Mouse (Mus musculus) gastrocnemius, postnatal 4 days (tissue): Measurements from ENCODE around the gene AA986860. TPM values are rescaled to one million over a fixed set of nuclear protein-coding genes. Genes with fewer than 3 reads are reported as not detected.
A peak's percentile ranks its signal among the peaks of the same experiment; 100 is the strongest.

Experiments
- DNase-seq, 2 experiments: peaks; one replicate each; pipeline ENCODE4 v3.0.0; 2021 to 2022; ENCODE audit warnings: low spot score in 2 of 2, mixed read lengths in 2 of 2
- long read RNA-seq, 2 experiments: library from polyadenylated mRNA; stranded (forward); transcript quantifications; one replicate each; pipeline ENCODE4 v2.0.0; 2021
- total RNA-seq, 2 experiments: library from RNA; stranded (reverse); gene quantifications; 2 replicates each; pipeline ENCODE4 v1.2.3; 2021

AA986860 gene
- 1 to 10 TPM; 1.0 to 1.2 TPM for total RNA-seq
- long read RNA-seq, experiment 1, partial matches to known transcripts = 0 of 2 reads
- long read RNA-seq, experiment 1, other reads (novel, unspliced or antisense) = 1 of 2 reads
- long read RNA-seq, experiment 2, partial matches to known transcripts = 0 of 1 reads
- long read RNA-seq, experiment 2, other reads (novel, unspliced or antisense) = 1 of 1 reads

GRCm38 (mm10) chr1:130731741-130732337 is at the start of gene AA986860:
Gene AA986860, plus strand, starts transcription at chr1:130731976.
- no peak for DNase-seq

- DNase-seq = no peak
These were observed 47.9 kb upstream of the AA986860 start for GRCm38 (mm10) chr1:130683905-130684304.

GRCm38 (mm10) chr1:130698601-130699000 is 33.2 kb upstream of the AA986860 start:
- no peak for DNase-seq

GRCm38 (mm10) chr1:130699937-130700633 is 31.7 kb upstream of the AA986860 start:
- no peak for DNase-seq

GRCm38 (mm10) chr1:130701976-130702375 is 29.8 kb upstream of the AA986860 start:
- no peak for DNase-seq

GRCm38 (mm10) chr1:130703613-130704012 is 28.2 kb upstream of the AA986860 start:
- no peak for DNase-seq

GRCm38 (mm10) chr1:130710283-130711080 is 21.3 kb upstream of the AA986860 start:
- DNase-seq = no peak

GRCm38 (mm10) chr1:130714046-130714445 is 17.7 kb upstream of the AA986860 start:
- no peak for DNase-seq

- DNase-seq = peak; percentile 59 to 82
These were observed 16.1 kb upstream of the AA986860 start, which contains the start of gene Gm29427 for GRCm38 (mm10) chr1:130715561-130716217. Gene Gm29427, minus strand, starts transcription at chr1:130715799.

- DNase-seq = no peak
These were observed 15.6 kb upstream of the AA986860 start for GRCm38 (mm10) chr1:130716218-130716512.

GRCm38 (mm10) chr1:130716513-130717290 is 15.1 kb upstream of the AA986860 start:
- DNase-seq = peak in 1 of 2 experiments; percentile 36

GRCm38 (mm10) chr1:130717291-130717871 is 14.4 kb upstream of the AA986860 start, which contains the start of gene Yod1:
Gene Yod1, plus strand, starts transcription at chr1:130717327.
- peak; percentile 91 to 93 for DNase-seq

GRCm38 (mm10) chr1:130724206-130724605 is 7.6 kb upstream of the AA986860 start:
- DNase-seq = no peak

GRCm38 (mm10) chr1:130726396-130726795 is 5.4 kb upstream of the AA986860 start:
- no peak for DNase-seq

GRCm38 (mm10) chr1:130728070-130728469 is 3.7 kb upstream of the AA986860 start:
- no peak for DNase-seq

- DNase-seq = no peak
These were observed 3.1 kb upstream of the AA986860 start for GRCm38 (mm10) chr1:130728708-130729107.

- DNase-seq = no peak
These were observed 2.6 kb upstream of the AA986860 start, which contains the start of gene Pfkfb2 for GRCm38 (mm10) chr1:130729153-130729552. Gene Pfkfb2, minus strand, starts transcription at chr1:130729253.

GRCm38 (mm10) chr1:130732706-130733658 is 1.2 kb downstream of the AA986860 start:
- DNase-seq = no peak

GRCm38 (mm10) chr1:130733671-130734070 is 1.9 kb downstream of the AA986860 start:
- DNase-seq = no peak
